Mouse (Mus musculus) kidney, adult 8-10 months (tissue): ENCODE results near the gene Peli2.

Experiments
- DNase-seq, 2 experiments: peaks; one replicate each; pipeline ENCODE4 v3.0.0; 2022

Peli2 gene

GRCm38 (mm10) chr14:48225810-48226446 is 105.3 kb downstream of the Peli2 start:
- peak in 1 of 2 experiments; percentile 49 for DNase-seq

DNA sequence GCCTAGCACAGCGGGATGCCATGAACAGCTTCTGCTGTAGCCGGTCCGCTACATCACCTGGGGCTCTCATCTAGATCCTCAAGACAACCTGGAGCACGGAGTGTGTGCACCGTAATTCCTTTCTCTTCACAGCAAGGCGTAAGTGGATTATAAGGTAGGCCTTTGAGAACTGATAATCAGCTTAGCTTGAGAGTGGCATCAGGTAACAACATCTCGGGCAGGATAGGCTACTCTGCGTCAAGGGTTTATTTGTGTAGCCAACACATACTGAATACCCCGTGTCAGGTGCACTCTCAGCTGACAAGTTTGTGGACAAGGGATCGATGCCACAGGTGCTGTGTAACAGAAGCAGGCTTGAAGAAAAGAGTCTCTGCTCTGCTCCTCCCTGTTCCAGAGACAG is 106.1 kb downstream of the Peli2 start:
- no peak for DNase-seq

- no peak for DNase-seq
These were observed 114.3 kb downstream of the Peli2 start for GRCm38 (mm10) chr14:48234785-48235519.

DNA sequence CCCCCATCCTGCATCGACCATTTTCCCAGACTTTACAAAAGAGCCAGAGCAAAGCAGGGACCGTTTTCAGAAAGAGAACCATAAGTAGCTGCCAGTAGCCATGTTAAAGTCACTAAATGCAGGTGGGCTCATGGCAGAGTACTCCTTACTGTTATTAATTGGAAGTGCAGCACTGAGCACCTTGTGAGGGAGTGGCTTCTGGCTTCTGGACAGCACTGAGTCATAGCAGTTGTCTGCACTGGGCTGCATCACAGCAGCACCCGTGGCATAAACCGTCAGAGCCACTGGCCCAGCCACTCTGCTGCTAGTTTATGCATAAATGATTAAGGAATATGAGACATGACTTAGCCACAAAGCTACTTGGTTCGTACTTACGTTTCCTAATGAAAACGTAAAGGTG is 120.7 kb downstream of the Peli2 start:
- no peak for DNase-seq

DNA sequence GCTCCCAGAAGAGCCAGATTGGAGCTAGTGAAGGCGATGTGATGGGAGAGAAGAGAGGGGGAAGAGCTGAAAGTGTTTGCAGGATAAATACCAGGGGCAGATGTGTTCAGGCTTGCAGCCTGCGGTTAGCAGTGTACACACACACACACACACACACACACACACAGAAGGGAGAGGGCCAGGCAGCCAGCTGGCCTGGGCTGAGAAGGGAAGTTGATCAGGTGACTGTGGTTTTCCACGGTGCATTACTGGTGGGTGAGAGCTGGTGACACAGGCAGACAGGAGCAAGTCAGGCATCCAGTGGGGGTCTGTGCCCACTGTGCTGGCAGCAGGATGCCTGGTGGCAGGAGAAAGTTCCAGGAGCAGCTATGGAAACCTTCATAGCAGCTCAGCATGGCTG is 125.6 kb downstream of the Peli2 start:
- DNase-seq = no peak

DNA sequence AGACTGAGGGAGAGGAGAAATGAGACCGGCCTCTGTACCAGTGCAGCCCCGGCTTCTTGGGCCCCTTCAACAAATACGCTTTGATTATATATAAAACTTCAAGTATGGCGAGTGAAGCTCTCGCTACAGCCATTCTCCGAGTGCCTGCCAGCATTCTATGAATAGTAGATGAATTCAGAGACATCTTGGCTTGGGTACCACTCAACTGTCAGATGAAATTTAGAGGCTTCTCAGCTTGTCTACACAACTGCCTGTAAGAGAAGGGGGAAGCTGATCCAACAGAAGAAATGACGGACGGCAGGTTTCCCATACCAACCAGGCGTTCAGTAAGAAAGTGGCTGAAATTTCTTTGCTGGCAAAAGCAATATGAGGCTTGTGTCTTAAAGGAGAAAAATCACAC is 126.3 kb downstream of the Peli2 start:
- no peak for DNase-seq

- DNase-seq = no peak
These were observed 128.8 kb downstream of the Peli2 start for GRCm38 (mm10) chr14:48249459-48249858.

- DNase-seq = no peak
These were observed 129.3 kb downstream of the Peli2 start for GRCm38 (mm10) chr14:48249909-48250308.

GRCm38 (mm10) chr14:48251381-48251979 is 130.9 kb downstream of the Peli2 start:
- no peak for DNase-seq

GRCm38 (mm10) chr14:48253183-48253582 is 132.6 kb downstream of the Peli2 start:
- DNase-seq = no peak

- no peak for DNase-seq
These were observed 134.1 kb downstream of the Peli2 start for GRCm38 (mm10) chr14:48254696-48255095.

DNA sequence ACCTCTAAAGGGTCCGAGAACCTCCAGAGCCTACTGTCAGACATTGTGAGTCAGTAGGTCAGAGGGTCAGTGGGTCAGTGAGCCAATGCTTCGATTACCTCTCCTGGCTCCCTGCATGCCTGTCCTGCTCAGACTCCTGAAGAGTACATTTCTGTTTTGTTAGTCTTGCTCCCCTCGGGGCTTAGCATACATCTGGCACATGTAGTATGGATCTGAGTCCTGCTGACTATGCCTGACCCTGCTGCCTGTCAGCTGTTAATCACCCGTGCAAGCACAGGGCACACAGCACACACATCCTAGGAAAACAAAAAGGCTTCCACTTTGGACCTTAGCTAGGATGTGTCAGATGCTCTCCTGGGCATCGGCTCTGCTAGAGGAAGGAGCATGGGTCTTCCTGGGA is 134.7 kb downstream of the Peli2 start:
- DNase-seq = no peak

GRCm38 (mm10) chr14:48257759-48258158 is 137.1 kb downstream of the Peli2 start:
- DNase-seq = no peak

- no peak for DNase-seq
These were observed 138.2 kb downstream of the Peli2 start for GRCm38 (mm10) chr14:48258696-48259366.

DNA sequence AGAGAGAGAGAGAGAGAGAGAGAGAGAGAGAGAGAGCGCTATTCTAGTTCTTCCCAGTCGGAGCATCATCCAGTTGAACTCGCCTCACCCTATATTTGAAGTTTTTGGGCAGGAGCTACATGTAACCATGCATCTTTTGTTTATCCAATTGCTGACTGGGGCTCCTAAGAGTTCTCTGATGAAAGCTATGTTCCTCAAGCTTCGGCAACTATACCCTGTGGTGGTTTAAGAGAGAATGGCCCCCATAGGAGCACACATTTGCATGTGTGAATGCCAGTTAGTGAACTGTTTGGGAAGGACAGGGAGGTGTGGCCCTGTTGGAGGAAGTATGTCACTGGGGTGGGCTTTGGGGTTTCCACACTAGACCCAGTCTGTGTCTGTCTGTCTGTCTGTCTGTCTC is 142.5 kb downstream of the Peli2 start:
- no peak for DNase-seq

- DNase-seq = no peak
These were observed 146.1 kb downstream of the Peli2 start for GRCm38 (mm10) chr14:48266710-48267109.

DNA sequence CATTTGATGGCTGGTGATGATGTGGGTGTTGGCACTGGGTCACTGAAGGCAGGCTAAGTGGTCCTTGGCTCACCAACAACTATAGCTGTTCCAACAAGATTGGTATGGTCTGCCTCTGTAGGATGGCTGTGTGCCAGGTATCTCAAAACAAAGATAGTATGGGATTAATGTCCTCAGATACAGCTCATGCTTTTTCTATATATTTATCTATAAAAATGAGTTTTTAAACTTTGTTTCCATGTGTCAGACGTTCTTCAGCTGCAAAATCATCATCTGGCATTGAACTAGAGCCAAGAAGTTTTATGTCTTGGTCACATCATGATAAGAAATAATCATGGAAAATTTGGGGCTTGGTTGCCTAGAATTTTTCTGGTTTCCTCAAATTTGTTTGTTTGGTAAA is 157.7 kb downstream of the Peli2 start:
- DNase-seq = no peak

DNA sequence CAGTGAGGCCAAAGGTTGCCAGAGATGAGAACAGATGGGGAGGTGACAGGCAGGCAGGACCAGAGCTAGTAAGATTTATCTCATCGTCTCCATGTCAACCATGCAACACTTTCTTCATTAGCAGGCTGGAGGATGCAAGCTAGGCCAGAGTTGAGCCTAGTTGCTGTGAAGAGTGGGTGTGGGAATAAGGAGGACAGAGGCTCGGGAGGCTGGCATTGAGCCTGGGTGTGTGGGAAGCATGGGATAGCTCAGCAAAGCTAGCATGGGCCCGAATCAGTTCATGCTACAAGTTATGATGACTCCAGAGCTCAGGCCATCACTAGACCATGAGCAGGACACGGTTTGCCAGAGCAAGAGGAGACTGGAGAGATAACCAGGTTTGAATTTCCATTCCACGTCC is 166.3 kb downstream of the Peli2 start:
- DNase-seq = no peak

DNA sequence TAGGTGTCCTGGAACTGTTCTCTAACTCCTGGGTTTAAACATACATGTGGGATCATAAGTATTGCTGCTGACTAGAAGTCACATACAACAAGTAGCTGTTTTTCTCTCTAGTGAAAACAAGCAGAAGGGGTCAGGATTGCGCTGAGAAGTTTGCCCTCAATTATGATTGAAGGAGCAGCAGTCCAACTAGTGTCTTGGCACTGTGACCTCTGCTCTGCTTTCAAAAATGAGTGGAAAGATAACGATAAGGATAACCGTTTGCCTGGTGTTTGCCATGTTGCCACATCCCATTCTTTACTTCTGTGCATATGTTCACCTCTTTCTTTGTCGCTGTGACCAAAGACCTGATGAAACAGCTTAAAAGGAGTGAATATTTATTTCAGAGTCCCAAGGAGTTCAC is 167.0 kb downstream of the Peli2 start:
- DNase-seq = no peak

DNA sequence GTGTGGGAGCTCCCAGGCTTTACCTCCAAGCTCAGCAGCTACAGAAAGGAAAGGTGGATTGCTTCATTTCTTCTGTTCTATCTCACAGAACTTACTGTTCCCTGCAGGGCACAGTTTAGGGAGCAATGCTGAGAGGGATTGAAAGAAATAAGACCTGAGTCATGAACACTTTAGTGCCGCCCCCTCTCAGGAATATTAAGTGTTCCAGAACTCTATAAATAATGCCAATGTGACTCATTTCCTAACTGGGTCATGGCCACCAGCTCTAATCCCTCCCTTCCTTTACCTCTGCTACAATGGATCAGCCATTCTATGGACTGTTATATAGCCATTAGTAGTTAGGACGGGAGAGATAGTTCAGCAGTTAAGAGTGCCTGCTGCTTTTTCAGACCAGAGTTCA is 168.0 kb downstream of the Peli2 start:
- DNase-seq = no peak

GRCm38 (mm10) chr14:48289602-48290599 is 169.3 kb downstream of the Peli2 start:
- DNase-seq = no peak

DNA sequence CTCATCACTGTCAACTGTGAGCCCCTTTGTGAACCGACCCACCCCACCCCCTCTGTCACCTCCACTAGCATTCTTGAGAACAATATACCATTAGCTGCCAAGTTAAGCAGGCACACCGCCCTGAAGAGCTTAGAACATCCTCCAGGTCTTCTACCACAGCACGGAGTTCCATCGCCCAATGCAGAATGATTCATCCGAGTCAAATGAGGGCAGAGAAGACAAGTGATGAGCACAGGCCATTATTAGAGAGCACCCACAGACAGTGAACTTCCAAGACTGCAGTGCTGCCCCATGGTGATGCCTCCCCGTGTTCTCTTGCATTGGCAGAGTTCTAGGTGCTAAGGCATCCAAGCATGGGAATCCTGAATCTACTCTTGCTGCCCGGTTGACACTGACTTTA is 172.9 kb downstream of the Peli2 start:
- no peak for DNase-seq

DNA sequence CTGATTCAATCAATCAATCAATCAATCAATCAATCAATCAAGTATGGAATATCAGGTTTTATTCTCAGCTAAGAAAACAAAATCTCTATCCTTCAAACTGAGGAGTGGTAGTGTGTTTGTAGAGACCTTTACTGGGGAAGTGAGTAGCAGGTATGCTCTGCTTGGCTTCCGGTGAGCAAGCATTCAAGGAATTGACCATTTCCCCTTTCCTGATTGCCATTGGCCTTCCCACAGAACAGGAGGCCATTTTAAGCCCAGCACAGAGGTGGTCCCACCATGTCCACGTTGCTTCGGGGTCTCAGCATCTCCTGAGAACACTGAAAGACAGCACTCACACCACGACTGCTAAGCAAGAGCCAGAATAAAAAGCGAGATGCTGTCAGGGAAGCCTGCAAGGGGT is 174.8 kb downstream of the Peli2 start:
- no peak for DNase-seq
